Comparison of ENCODE assay signal across 18 mouse cellular contexts in genomic region chr5:140173181-140173580, GRCm38 (mm10).
"Had no signal": no experiment of that assay in that cellular context is flagged by ENCODE, and none has a peak within 500 bp of the region (broad histone marks: within the 10 kb centered on the region; RNA-seq: fewer than 3 reads in every experiment).

No protein-coding gene starts in this region.

- DNase-seq: lung, adult 2 months; lung, postnatal 14 days; lung, postnatal 36 days; midbrain, embryonic 14.5 days; retina, postnatal 1 day; right cerebral cortex, adult 18-20 months; right cerebral cortex, postnatal 25 days; right cerebral cortex, postnatal 4 days; spleen, adult 18-20 months; thymus, adult 18-20 months; thymus, postnatal 14 days; thymus, postnatal 36 days had no signal

- ATAC-seq: lung, postnatal 0 days had no signal

- H3K27me3 ChIP-seq: lung, embryonic 15.5 days; midbrain, embryonic 12.5 days; neural tube, embryonic 12.5 days had no signal

- H3K4me2 ChIP-seq: lung, embryonic 15.5 days; midbrain, embryonic 12.5 days; neural tube, embryonic 12.5 days had no signal

- H3K9ac ChIP-seq: lung, embryonic 15.5 days; midbrain, embryonic 12.5 days; neural tube, embryonic 12.5 days had no signal

- H3K4me3 ChIP-seq: lung, embryonic 15.5 days; megakaryocyte, embryonic 14.5 days; midbrain, embryonic 12.5 days; neural tube, embryonic 12.5 days had no signal

- H3K9me3 ChIP-seq: lung, embryonic 15.5 days; megakaryocyte, embryonic 14.5 days; midbrain, embryonic 12.5 days; neural tube, embryonic 12.5 days had no signal

- H3K36me3 ChIP-seq: lung, embryonic 15.5 days; midbrain, embryonic 12.5 days; neural tube, embryonic 12.5 days had no signal

- H3K27ac ChIP-seq: lung, embryonic 15.5 days; macrophage; neural tube, embryonic 12.5 days had no signal
